Comparison of ENCODE assay signal across 15 mouse cellular contexts in the genomic region with DNA sequence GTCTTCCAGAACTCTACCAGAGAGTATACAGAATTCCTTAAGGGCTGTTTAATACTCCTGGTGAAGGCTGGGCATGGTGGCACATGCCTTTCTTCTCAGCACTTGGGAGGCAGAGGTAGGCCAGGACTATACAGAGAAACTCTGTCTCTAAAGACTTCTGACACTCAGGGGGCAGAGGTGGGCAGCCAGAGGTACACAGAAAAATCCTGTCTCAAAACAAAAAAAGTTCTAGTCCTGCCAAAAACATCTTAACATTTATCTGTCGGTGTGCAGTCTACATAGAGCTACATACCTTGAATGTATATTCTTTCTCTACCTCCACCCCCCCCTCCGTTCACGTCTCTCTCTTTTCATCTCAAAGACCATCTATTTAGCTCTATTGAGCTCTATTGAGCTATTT.
"Had no signal": no experiment of that assay in that cellular context is flagged by ENCODE, and none has a peak within 500 bp of the region (broad histone marks: within the 10 kb centered on the region; RNA-seq: fewer than 3 reads in every experiment).

No protein-coding gene starts in this region.

- H3K9me3 ChIP-seq: neural tube, embryonic 13.5 days; neural tube, embryonic 15.5 days; stomach, embryonic 15.5 days had no signal

- H3K27me3 ChIP-seq: neural tube, embryonic 13.5 days; neural tube, embryonic 15.5 days; stomach, embryonic 15.5 days had no signal

- DNase-seq: retina, postnatal 1 day; right cerebral cortex, adult 18-20 months; right cerebral cortex, postnatal 14 days; right cerebral cortex, postnatal 25 days; right cerebral cortex, postnatal 4 days; spleen, adult 18-20 months; thymus, adult 18-20 months; thymus, adult 2 months; thymus, postnatal 14 days; thymus, postnatal 25 days; thymus, postnatal 36 days; thymus, postnatal 4 days had no signal

- H3K36me3 ChIP-seq: neural tube, embryonic 13.5 days; neural tube, embryonic 15.5 days; stomach, embryonic 15.5 days had no signal

- H3K9ac ChIP-seq: stomach, embryonic 15.5 days had no signal
